Mouse (Mus musculus): ENCODE measurements around the gene Slc25a35. TPM values are rescaled to one million over a fixed set of nuclear protein-coding genes. Genes with fewer than 3 reads are reported as not detected.
A peak's percentile ranks its signal among the peaks of the same experiment; 100 is the strongest.

Slc25a35 gene
- total and polyA plus RNA-seq, 3 experiments: 1.1 to 5.2 (median 1.3) TPM

DNA sequence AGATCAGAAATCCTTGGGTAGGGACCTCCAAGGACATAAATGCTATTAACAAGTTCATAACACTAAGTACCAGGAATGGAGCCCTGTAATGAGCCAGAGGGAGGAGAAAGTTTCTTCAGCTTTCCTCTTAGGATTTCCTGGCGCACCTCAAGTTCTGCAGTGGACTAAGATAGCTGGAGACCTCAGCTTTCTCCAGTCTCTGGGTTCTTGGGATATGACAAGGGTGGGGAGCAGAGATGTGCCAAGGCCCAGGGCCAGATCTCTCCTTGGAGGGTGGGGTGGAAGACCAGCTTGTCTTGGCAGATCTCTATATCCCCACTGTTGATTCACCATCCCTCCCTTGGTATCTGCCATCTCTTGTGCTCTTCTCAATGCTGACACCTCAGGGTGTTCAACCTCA, 7.7 kb downstream of the Slc25a35 start:
- TF ChIP-seq POLR2AphosphoS5 (IDR thresholded peaks at IDR 0.05; ENCODE audit: insufficient replicate concordance, low read depth, low read length): no peak
- no peak for TF ChIP-seq GATA2 (IDR thresholded peaks at IDR 0.05; ENCODE audit: borderline replicate concordance, low read depth, low read length)
- no peak for TF ChIP-seq TAL1 (conservative IDR thresholded peaks at IDR 0.05; ENCODE audit: low read depth, low read length)
- TF ChIP-seq CTCF (IDR thresholded peaks at IDR 0.05; ENCODE audit: low read depth, low read length): no peak
- TF ChIP-seq GATA1 (IDR thresholded peaks at IDR 0.05; ENCODE audit: borderline replicate concordance, low read length): no peak
- Histone ChIP-seq H3K27me3 (ENCODE audit: insufficient read depth, low read length) (peaks cover 4% of the 10 kb centered on the region), H3K4me1 (ENCODE audit: insufficient read depth, low read depth, low read length) (peaks cover 35% of the 10 kb centered on the region), H3K4me3 (ENCODE audit: low read depth, low read length) (no peak overlapping the region), H3K36me3 (replicated peaks) (peaks cover 14% of the 10 kb centered on the region), H3K9me3 (replicated peaks) (no peaks in the 10 kb centered on the region)
- no peak for ATAC-seq (ENCODE audit: extremely low read depth, insufficient number of reproducible peaks, low FRiP score, poor library complexity, severe bottlenecking)
- DNase-seq (ENCODE audit: low spot score): no peak

DNA sequence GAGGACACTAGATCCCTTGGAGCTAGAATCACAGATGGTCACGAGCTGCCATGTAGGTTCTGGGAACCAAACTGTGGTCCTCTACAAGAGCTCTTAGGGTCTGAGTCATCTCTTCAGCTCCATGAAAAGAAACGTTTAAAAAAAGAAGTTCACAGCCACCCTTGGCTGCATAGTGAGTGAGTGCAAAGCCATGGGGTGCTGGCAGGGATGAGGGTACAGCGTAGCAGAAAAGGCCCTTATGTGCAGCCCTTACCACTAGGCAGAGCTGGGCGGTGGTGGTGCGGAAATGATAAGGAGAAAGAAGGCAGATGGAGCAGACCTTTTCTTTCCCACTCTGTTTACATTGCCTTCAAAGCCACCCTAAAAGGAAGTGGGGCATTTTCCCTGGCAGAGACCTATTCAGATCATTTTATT, 11.4 kb downstream of the Slc25a35 start:
- no peak for TF ChIP-seq GATA2 (IDR thresholded peaks at IDR 0.05; ENCODE audit: borderline replicate concordance, low read depth, low read length)
- no peak for TF ChIP-seq POLR2AphosphoS5 (IDR thresholded peaks at IDR 0.05; ENCODE audit: insufficient replicate concordance, low read depth, low read length)
- no peak for TF ChIP-seq TAL1 (conservative IDR thresholded peaks at IDR 0.05; ENCODE audit: low read depth, low read length)
- Histone ChIP-seq H3K4me1 (ENCODE audit: insufficient read depth, low read depth, low read length) (peaks cover 9% of the 10 kb centered on the region), H3K27me3 (ENCODE audit: insufficient read depth, low read length) (peaks cover 6% of the 10 kb centered on the region), H3K9me3 (replicated peaks) (no peaks in the 10 kb centered on the region), H3K36me3 (replicated peaks) (no peaks in the 10 kb centered on the region), H3K4me3 (ENCODE audit: low read depth, low read length) (no peak overlapping the region)
- no peak for ATAC-seq (ENCODE audit: extremely low read depth, insufficient number of reproducible peaks, low FRiP score, poor library complexity, severe bottlenecking)
- no peak for DNase-seq (ENCODE audit: low spot score)

GRCm38 (mm10) chr11:68980919-68981318, 13.0 kb downstream of the Slc25a35 start:
- Histone ChIP-seq H3K4me1 (ENCODE audit: insufficient read depth, low read depth, low read length) (peaks cover 9% of the 10 kb centered on the region), H3K36me3 (replicated peaks) (peaks cover 12% of the 10 kb centered on the region), H3K27me3 (ENCODE audit: insufficient read depth, low read length) (peaks cover 5% of the 10 kb centered on the region; the same call in 1 of the 2 replicates), H3K4me3 (ENCODE audit: low read depth, low read length) (no peak overlapping the region), H3K9me3 (replicated peaks) (no peaks in the 10 kb centered on the region)
- TF ChIP-seq GATA1 (IDR thresholded peaks at IDR 0.05; ENCODE audit: borderline replicate concordance, low read length) (no peak), GATA2 (IDR thresholded peaks at IDR 0.05; ENCODE audit: borderline replicate concordance, low read depth, low read length) (no peak), TAL1 (conservative IDR thresholded peaks at IDR 0.05; ENCODE audit: low read depth, low read length) (no peak), POLR2AphosphoS5 (IDR thresholded peaks at IDR 0.05; ENCODE audit: insufficient replicate concordance, low read depth, low read length) (no peak), CTCF (IDR thresholded peaks at IDR 0.05; ENCODE audit: low read depth, low read length) (no peak)
- DNase-seq (ENCODE audit: low spot score) (no peak), ATAC-seq (ENCODE audit: extremely low read depth, insufficient number of reproducible peaks, low FRiP score, poor library complexity, severe bottlenecking) (no peak)

GRCm38 (mm10) chr11:68982639-68983369, 14.9 kb downstream of the Slc25a35 start:
- Histone ChIP-seq H3K9me3 (replicated peaks) (no peaks in the 10 kb centered on the region), H3K27me3 (ENCODE audit: insufficient read depth, low read length) (0 out of 2 replicates have a peak, but pooled peaks cover 2% of the 10 kb centered on the region), H3K4me1 (ENCODE audit: insufficient read depth, low read depth, low read length) (peaks cover 9% of the 10 kb centered on the region), H3K36me3 (replicated peaks) (peaks cover 30% of the 10 kb centered on the region), H3K4me3 (ENCODE audit: low read depth, low read length) (no peak overlapping the region)
- DNase-seq (ENCODE audit: low spot score) (peak; percentile 26), ATAC-seq (ENCODE audit: extremely low read depth, insufficient number of reproducible peaks, low FRiP score, poor library complexity, severe bottlenecking) (no peak)
- TF ChIP-seq TAL1 (conservative IDR thresholded peaks at IDR 0.05; ENCODE audit: low read depth, low read length): no peak
- TF ChIP-seq GATA2 (IDR thresholded peaks at IDR 0.05; ENCODE audit: borderline replicate concordance, low read depth, low read length): no peak
- no peak for TF ChIP-seq GATA1 (IDR thresholded peaks at IDR 0.05; ENCODE audit: borderline replicate concordance, low read length)
- TF ChIP-seq CTCF (IDR thresholded peaks at IDR 0.05; ENCODE audit: low read depth, low read length): peak; percentile 56
- no peak for TF ChIP-seq POLR2AphosphoS5 (IDR thresholded peaks at IDR 0.05; ENCODE audit: insufficient replicate concordance, low read depth, low read length)

DNA sequence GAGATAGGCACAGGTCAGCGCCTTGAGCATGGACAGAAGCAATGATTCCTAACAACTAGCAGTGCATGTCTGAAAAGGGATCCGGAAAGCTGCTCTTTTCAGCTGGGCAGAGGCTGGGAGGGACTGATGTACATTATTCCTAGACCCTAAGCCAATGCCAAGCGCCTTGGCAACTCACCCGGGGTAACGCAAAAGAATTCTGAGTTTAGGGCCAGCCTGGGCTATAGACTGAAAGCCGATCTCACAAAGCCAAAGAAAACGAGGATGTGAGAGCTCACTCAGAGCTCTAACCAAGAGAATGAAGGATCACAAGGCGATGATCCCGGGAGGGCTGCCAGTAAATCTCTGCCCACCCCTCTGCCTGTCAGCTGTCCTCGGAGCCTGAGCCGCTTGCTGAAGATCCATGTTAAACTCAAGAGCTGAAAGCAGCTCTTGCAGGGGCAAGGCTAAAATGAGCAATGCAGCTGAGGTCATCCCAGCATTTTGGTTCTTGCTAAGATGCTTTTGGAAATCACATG, 19.5 kb downstream of the Slc25a35 start:
- H3K9me3 ChIP-seq (replicated peaks): no peaks in the 10 kb centered on the region
- peaks cover 4% of the 10 kb centered on the region for H3K4me1 ChIP-seq (ENCODE audit: insufficient read depth, low read depth, low read length)
- H3K4me3 ChIP-seq (ENCODE audit: low read depth, low read length): no peak overlapping the region
- no peak for TF ChIP-seq TAL1 (conservative IDR thresholded peaks at IDR 0.05; ENCODE audit: low read depth, low read length)
- TF ChIP-seq GATA1 (IDR thresholded peaks at IDR 0.05; ENCODE audit: borderline replicate concordance, low read length): no peak
- TF ChIP-seq CTCF (IDR thresholded peaks at IDR 0.05; ENCODE audit: low read depth, low read length): no peak
- TF ChIP-seq POLR2AphosphoS5 (IDR thresholded peaks at IDR 0.05; ENCODE audit: insufficient replicate concordance, low read depth, low read length): no peak
- no peaks in the 10 kb centered on the region for H3K27me3 ChIP-seq (ENCODE audit: insufficient read depth, low read length)
- DNase-seq (ENCODE audit: low spot score) (no peak), ATAC-seq (ENCODE audit: extremely low read depth, insufficient number of reproducible peaks, low FRiP score, poor library complexity, severe bottlenecking) (no peak)
- peaks cover 75% of the 10 kb centered on the region for H3K36me3 ChIP-seq (replicated peaks)

GRCm38 (mm10) chr11:68988341-68988740, 20.4 kb downstream of the Slc25a35 start:
- peaks cover 84% of the 10 kb centered on the region for H3K36me3 ChIP-seq (replicated peaks)
- no peak overlapping the region for H3K4me3 ChIP-seq (ENCODE audit: low read depth, low read length)
- no peaks in the 10 kb centered on the region for H3K9me3 ChIP-seq (replicated peaks)
- ATAC-seq (ENCODE audit: extremely low read depth, insufficient number of reproducible peaks, low FRiP score, poor library complexity, severe bottlenecking): no peak
- TF ChIP-seq GATA1 (IDR thresholded peaks at IDR 0.05; ENCODE audit: borderline replicate concordance, low read length) (no peak), CTCF (IDR thresholded peaks at IDR 0.05; ENCODE audit: low read depth, low read length) (no peak), POLR2AphosphoS5 (IDR thresholded peaks at IDR 0.05; ENCODE audit: insufficient replicate concordance, low read depth, low read length) (no peak), TAL1 (conservative IDR thresholded peaks at IDR 0.05; ENCODE audit: low read depth, low read length) (no peak), GATA2 (IDR thresholded peaks at IDR 0.05; ENCODE audit: borderline replicate concordance, low read depth, low read length) (no peak)
- no peaks in the 10 kb centered on the region for H3K27me3 ChIP-seq (ENCODE audit: insufficient read depth, low read length)
- peaks cover 3% of the 10 kb centered on the region; the same call in 1 of the 2 replicates for H3K4me1 ChIP-seq (ENCODE audit: insufficient read depth, low read depth, low read length)
- no peak for DNase-seq (ENCODE audit: low spot score)

Data from G1E (cell line).